Mouse (Mus musculus) left cerebral cortex, adult 9 months (tissue): ENCODE results near the gene Twsg1.

Experiments
- DNase-seq, 2 experiments: peaks; one replicate each; pipeline ENCODE4 v3.0.0; 2022; ENCODE audit warnings: low spot score in 2 of 2

Twsg1 gene

DNA sequence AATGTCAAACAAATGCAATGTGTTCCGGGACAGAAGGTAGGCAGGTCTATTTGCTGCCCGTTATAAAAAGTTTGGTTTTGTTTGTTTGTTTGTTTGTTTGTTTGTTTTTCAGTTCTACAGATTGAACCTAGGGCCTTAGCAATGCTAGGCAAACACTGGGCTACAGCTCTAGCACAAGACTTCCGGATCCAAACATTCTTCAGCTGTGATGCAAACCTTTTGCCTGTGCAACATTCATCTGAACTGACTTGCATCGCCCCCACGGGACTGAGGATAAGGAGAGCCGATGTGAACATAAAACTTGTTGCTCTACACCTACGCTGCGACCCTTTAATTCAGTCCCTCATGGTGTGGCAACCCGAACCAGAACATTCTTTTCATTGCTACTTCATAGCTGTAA lies 64.5 kb downstream of the Twsg1 start:
- DNase-seq: no peak

DNA sequence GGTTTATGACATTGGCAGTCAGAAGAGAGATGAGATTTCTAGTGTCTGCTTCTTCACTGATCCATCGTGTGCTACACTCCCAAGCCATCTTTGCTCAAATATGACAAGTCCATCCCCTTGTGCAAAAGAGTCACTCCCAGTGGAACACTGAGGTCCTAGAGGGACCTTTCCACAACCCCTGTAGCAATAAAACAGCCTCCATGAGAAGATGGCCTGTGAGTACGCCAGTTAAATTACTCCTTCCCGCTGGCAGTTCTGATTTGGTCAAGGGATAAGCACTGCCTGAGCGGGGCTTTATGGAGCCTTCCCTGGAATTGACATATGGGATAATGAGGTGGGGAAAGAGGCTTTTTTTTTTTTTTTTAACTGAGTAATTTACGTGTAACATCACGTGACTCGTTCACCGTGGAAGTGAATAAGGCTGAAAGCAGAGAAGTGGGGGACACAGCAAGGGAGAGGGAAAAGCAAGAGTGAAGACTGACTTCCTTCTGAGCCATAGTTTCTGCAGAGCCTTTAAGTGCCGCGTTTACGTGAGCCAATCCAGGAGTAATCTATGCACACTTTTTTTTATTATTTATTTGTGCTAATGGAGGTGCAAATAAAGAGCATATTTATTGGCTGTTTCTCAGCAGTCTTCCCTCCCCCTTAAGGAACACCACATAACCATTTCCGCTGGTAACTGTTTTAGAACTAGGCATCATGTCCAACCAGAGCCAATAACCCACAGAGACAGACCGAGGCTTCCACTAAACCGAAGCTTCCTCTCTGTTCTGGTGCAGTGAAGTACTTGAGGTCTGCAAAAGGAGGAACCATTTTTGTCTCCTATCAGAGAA lies 65.1 kb downstream of the Twsg1 start, which contains the start of gene Ralbp1:
Gene Ralbp1 (minus strand): TSS at position 102 of the 833 bp plus-strand sequence.
- DNase-seq: peak in 1 of 2 experiments; percentile 53

DNA sequence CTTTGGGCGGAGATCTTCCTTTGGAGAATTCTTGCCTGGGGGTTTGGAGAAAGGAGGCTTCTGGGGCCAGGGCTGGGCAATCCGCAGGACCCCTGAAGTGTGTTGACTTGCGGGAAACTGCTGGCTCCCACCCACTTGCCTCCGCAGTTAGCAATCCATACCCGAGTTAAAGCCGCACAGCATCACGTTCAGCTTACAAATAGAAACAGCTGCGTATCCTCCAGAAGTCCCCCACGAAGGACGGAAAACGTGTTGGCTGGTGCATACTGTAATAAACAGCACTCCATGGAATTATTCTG lies 65.7 kb downstream of the Twsg1 start:
- no peak for DNase-seq

DNA sequence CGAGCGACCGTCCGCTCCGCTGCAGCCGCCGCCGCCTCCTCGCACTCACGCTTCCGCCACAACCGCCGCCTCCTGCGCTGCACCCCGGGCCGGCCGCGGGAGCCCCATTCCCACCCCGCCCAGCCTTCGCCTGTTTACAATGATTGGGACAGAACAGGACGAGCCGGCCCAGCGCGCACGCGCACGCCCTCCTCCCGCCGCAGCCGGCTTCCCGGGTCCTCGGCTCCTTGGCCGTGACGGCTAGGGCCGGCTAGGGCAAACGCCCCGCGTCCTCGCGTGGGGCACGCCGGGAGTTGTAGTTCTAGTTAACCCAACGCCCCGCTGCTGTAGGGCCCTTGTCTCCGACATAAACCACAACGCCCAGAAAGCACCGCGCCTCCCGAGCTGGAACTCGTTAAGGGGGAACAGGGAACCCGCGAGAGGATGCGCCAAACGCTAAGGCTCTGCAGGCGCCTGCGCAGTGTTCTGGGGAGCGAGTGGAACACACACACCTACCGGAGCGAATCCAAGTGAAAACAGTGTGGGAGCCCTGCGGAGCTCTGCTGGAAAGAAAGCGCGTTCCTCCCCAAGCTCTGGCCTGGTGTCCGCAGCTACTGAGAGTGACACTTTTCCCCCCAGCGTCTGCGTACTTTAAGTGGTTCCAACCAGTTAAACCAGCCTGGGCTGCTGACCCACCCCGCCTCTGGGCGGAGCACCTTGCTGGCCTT lies 66.2 kb downstream of the Twsg1 start:
- DNase-seq: peak; percentile 98 to 100

DNA sequence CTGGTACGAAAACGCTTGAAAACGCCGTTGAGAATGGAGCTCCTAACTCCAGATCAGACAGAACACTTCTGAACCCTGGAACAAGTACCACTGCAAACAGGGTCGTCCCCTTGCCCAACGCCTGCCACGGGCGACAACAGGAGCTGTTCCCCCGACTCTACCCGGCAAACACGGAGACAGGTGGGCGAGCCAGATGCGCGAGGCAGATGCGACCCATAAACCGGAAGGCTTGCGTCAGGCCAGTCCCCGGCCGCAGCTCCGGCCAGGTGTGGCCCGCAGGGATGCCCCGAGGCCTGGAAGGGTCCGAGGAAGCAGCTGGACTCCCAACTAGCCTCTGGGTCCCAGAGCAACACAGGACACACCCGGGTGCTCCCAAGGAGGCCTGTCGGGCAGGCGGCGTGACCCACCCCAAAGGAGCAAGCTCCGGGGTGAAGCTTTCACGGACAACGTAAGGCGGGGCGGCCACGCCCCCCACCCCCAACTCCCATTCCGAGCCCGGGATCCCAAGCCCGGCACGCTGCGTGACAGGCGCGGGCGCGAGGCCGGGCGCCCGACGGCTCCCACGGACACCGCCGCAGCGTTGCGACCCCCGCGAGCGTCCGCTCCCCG lies 66.9 kb downstream of the Twsg1 start:
- peak in 1 of 2 experiments; percentile 38 for DNase-seq

DNA sequence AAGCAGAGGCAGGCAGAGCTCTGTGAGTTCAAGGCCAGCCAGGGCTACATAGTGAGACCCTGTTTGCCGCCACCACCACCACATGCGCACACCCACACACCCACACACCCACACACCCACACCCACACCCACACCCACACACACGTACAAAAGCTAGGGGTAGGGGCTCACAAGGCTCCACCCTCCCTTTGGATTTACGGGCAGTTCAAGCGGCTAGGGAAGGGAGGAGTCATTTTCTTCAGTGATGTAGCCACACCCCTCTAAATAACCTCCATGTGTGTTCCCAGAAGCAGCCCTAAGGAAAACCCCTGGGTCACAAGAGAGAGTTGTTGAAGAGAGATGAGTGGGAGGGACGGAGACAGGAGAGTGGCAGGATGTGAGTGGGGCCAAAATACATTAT lies 74.0 kb downstream of the Twsg1 start:
- DNase-seq: no peak

DNA sequence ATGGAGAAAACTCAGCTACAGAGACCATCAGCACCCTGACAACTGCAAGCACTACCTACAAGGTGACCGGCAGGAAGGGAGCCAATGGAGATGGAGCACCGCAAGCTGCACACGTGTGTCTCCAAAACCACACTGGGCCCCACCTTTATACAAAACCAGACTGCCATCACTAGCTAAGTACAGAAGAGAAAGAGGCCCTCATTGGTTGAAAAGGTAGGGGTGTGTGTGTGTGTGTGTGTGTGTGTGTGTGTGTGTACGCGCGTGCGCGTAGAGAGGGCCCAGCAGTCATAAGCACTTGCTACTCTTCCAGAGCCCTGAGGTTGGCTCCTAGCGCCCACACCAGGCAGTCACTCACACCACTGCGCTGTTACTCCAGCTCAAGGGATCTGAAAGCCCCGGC lies 77.2 kb downstream of the Twsg1 start:
- DNase-seq: no peak

DNA sequence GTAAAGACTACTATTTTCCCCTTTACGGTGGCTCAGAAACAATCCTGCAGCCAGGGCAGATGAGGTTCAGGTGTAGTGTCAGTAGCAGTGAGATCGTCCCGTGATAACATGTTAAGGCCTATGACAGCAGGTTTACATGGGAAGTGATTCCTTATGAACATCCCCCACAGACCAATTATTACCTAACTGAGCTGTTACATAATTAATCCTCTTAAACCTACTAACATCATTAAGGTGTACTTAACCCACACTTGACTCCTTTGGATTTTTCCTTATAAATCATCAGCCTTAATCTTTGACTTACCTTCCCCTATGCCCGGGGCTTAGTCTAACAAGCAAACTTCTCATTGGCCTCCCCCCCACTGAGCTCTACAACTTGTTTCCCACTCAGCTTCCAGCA lies 77.9 kb downstream of the Twsg1 start:
- DNase-seq: no peak

DNA sequence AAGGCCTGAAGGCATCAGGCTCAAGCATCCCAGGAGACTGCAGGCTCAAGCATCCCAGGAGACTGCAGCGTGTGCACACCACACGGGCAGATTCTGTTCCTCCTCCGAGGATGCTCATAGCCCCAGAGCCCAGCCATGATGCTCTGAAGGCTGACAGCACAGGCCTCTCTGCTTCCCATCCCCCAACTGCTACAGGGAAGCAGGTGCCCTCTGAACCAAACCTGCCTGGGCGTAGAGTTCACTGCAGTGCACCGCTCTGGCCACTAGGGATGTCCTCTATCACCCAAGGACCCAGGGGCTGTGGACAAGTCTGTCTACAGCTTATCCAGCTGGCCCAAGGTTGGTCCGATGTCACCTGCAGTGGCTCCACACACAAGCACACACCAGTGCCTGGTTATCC lies 78.4 kb downstream of the Twsg1 start:
- DNase-seq: no peak

DNA sequence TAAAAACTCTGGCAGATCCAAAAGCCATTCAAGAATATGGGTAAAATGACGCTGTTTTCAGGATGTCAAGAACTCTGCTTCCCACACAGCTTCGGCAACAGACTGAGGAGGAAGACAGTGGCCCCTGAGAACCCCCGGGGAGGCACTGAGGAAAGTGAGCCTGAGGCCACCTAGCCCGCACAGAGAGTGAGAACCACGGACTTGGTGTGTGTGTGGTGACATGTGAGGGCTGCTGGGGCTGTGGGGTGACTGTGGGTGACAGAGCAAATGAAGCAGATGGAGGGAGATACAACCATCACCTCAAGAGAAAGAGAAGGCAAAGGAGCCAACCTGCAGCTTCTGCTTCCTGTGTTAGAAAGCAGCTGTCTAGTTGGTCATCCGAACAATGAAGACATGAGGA lies 79.0 kb downstream of the Twsg1 start:
- no peak for DNase-seq
